Mouse (Mus musculus) frontal cortex, postnatal 25 days (tissue): ENCODE results near the gene Tada3.

ENCODE experiments used
- DNase-seq, 2 experiments: peaks; one replicate each; pipeline ENCODE4 v3.0.0; 2022; ENCODE audit warnings: low spot score in 2 of 2

The Tada3 gene

GRCm38 (mm10) chr6:113388960-113389359 is 11.3 kb upstream of the Tada3 start, which contains the start of gene Ttll3:
Gene Ttll3, plus strand, starts transcription at chr6:113389260.
- no peak for DNase-seq

GRCm38 (mm10) chr6:113386025-113386424 is 8.3 kb upstream of the Tada3 start:
- DNase-seq, result no peak

- DNase-seq, result no peak
Measured at GRCm38 (mm10) chr6:113385160-113385714, 7.6 kb upstream of the Tada3 start.

GRCm38 (mm10) chr6:113384351-113384927 is 6.8 kb upstream of the Tada3 start:
- DNase-seq, result no peak

- no peak for DNase-seq
Measured at GRCm38 (mm10) chr6:113380480-113380879, 2.8 kb upstream of the Tada3 start.

- DNase-seq, result no peak
Measured at GRCm38 (mm10) chr6:113379246-113379645, 1.6 kb upstream of the Tada3 start.

- DNase-seq, result no peak
Measured at GRCm38 (mm10) chr6:113377172-113377495, 549 bp downstream of the Tada3 start.

- no peak for DNase-seq
Measured at GRCm38 (mm10) chr6:113373491-113373890, 4.2 kb downstream of the Tada3 start.

- no peak for DNase-seq
Measured at GRCm38 (mm10) chr6:113370194-113370929, 7.3 kb downstream of the Tada3 start.

GRCm38 (mm10) chr6:113368577-113368976 is 9.1 kb downstream of the Tada3 start:
- DNase-seq, result no peak

GRCm38 (mm10) chr6:113368124-113368523 is 9.6 kb downstream of the Tada3 start:
- no peak for DNase-seq

GRCm38 (mm10) chr6:113367574-113367973 is 10.1 kb downstream of the Tada3 start:
- no peak for DNase-seq

- no peak for DNase-seq
Measured at GRCm38 (mm10) chr6:113366639-113367038, 11.0 kb downstream of the Tada3 start.

GRCm38 (mm10) chr6:113364518-113365135 is 13.1 kb downstream of the Tada3 start:
- DNase-seq, result no peak

- DNase-seq, result no peak
Measured at GRCm38 (mm10) chr6:113362241-113362640, 15.4 kb downstream of the Tada3 start.

- DNase-seq, result no peak
Measured at GRCm38 (mm10) chr6:113361476-113361875, 16.2 kb downstream of the Tada3 start.

- DNase-seq, result no peak
Measured at GRCm38 (mm10) chr6:113353696-113354095, 24.0 kb downstream of the Tada3 start.

- no peak for DNase-seq
Measured at GRCm38 (mm10) chr6:113352820-113353219, 24.9 kb downstream of the Tada3 start.

- DNase-seq, result no peak
Measured at GRCm38 (mm10) chr6:113351653-113352052, 26.0 kb downstream of the Tada3 start.

- DNase-seq, result no peak
Measured at GRCm38 (mm10) chr6:113351161-113351560, 26.5 kb downstream of the Tada3 start.

- DNase-seq, result no peak
Measured at GRCm38 (mm10) chr6:113350538-113350937, 27.1 kb downstream of the Tada3 start.

- no peak for DNase-seq
Measured at GRCm38 (mm10) chr6:113346897-113347296, 30.8 kb downstream of the Tada3 start.

- no peak for DNase-seq
Measured at GRCm38 (mm10) chr6:113344321-113344720, 33.4 kb downstream of the Tada3 start.
